Mouse (Mus musculus): ENCODE results near the gene Slc9a3. TPM values are rescaled to one million over a fixed set of nuclear protein-coding genes. Genes with fewer than 3 reads are reported as not detected.

The Slc9a3 gene
- total and polyA plus RNA-seq, 3 experiments = 0.11 TPM; not detected in 2

- H3K9me3 ChIP-seq (replicated peaks) = no peaks in the 10 kb centered on the region
- H3K36me3 ChIP-seq (replicated peaks) = no peaks in the 10 kb centered on the region
- no peaks in the 10 kb centered on the region for H3K4me1 ChIP-seq (ENCODE audit: insufficient read depth, low read depth, low read length)
- H3K27me3 ChIP-seq (ENCODE audit: insufficient read depth, low read length) = peaks cover 24% of the 10 kb centered on the region
- TF ChIP-seq TAL1 (conservative IDR thresholded peaks at IDR 0.05; ENCODE audit: low read depth, low read length) (no peak), POLR2AphosphoS5 (IDR thresholded peaks at IDR 0.05; ENCODE audit: insufficient replicate concordance, low read depth, low read length) (no peak), GATA1 (IDR thresholded peaks at IDR 0.05; ENCODE audit: borderline replicate concordance, low read length) (no peak), CTCF (IDR thresholded peaks at IDR 0.05; ENCODE audit: low read depth, low read length) (no peak), GATA2 (IDR thresholded peaks at IDR 0.05; ENCODE audit: borderline replicate concordance, low read depth, low read length) (no peak)
- no peak for ATAC-seq (ENCODE audit: extremely low read depth, insufficient number of reproducible peaks, low FRiP score, poor library complexity, severe bottlenecking)
- no peak for DNase-seq (ENCODE audit: low spot score)
- H3K4me3 ChIP-seq (ENCODE audit: low read depth, low read length) = no peak overlapping the region
Observed at GRCm38 (mm10) chr13:74098913-74099312, 22.3 kb upstream of the Slc9a3 start.

- Histone ChIP-seq H3K36me3 (replicated peaks) (no peaks in the 10 kb centered on the region), H3K4me3 (ENCODE audit: low read depth, low read length) (no peak overlapping the region), H3K9me3 (replicated peaks) (no peaks in the 10 kb centered on the region), H3K4me1 (ENCODE audit: insufficient read depth, low read depth, low read length) (no peaks in the 10 kb centered on the region), H3K27me3 (ENCODE audit: insufficient read depth, low read length) (peaks cover 21% of the 10 kb centered on the region)
- ATAC-seq (ENCODE audit: extremely low read depth, insufficient number of reproducible peaks, low FRiP score, poor library complexity, severe bottlenecking) = no peak
- DNase-seq (ENCODE audit: low spot score) = no peak
- TF ChIP-seq GATA1 (IDR thresholded peaks at IDR 0.05; ENCODE audit: borderline replicate concordance, low read length) (no peak), CTCF (IDR thresholded peaks at IDR 0.05; ENCODE audit: low read depth, low read length) (no peak), GATA2 (IDR thresholded peaks at IDR 0.05; ENCODE audit: borderline replicate concordance, low read depth, low read length) (no peak), TAL1 (conservative IDR thresholded peaks at IDR 0.05; ENCODE audit: low read depth, low read length) (no peak), POLR2AphosphoS5 (IDR thresholded peaks at IDR 0.05; ENCODE audit: insufficient replicate concordance, low read depth, low read length) (no peak)
Observed at GRCm38 (mm10) chr13:74102108-74102830, 19.0 kb upstream of the Slc9a3 start.

- no peak for TF ChIP-seq CTCF (IDR thresholded peaks at IDR 0.05; ENCODE audit: low read depth, low read length)
- no peak for TF ChIP-seq GATA2 (IDR thresholded peaks at IDR 0.05; ENCODE audit: borderline replicate concordance, low read depth, low read length)
- TF ChIP-seq GATA1 (IDR thresholded peaks at IDR 0.05; ENCODE audit: borderline replicate concordance, low read length) = no peak
- TF ChIP-seq POLR2AphosphoS5 (IDR thresholded peaks at IDR 0.05; ENCODE audit: insufficient replicate concordance, low read depth, low read length) = no peak
- no peak for TF ChIP-seq TAL1 (conservative IDR thresholded peaks at IDR 0.05; ENCODE audit: low read depth, low read length)
- no peaks in the 10 kb centered on the region for H3K9me3 ChIP-seq (replicated peaks)
- ATAC-seq (ENCODE audit: extremely low read depth, insufficient number of reproducible peaks, low FRiP score, poor library complexity, severe bottlenecking) (no peak), DNase-seq (ENCODE audit: low spot score) (no peak)
- no peak overlapping the region for H3K4me3 ChIP-seq (ENCODE audit: low read depth, low read length)
- H3K4me1 ChIP-seq (ENCODE audit: insufficient read depth, low read depth, low read length) = no peaks in the 10 kb centered on the region
- peaks cover 20% of the 10 kb centered on the region for H3K27me3 ChIP-seq (ENCODE audit: insufficient read depth, low read length)
- H3K36me3 ChIP-seq (replicated peaks) = no peaks in the 10 kb centered on the region
Observed at GRCm38 (mm10) chr13:74102831-74103582, 18.2 kb upstream of the Slc9a3 start.

- Histone ChIP-seq H3K27me3 (ENCODE audit: insufficient read depth, low read length) (peaks cover 17% of the 10 kb centered on the region; the same call in 1 of the 2 replicates), H3K9me3 (replicated peaks) (no peaks in the 10 kb centered on the region), H3K4me3 (ENCODE audit: low read depth, low read length) (no peak overlapping the region), H3K36me3 (replicated peaks) (no peaks in the 10 kb centered on the region), H3K4me1 (ENCODE audit: insufficient read depth, low read depth, low read length) (no peaks in the 10 kb centered on the region)
- TF ChIP-seq POLR2AphosphoS5 (IDR thresholded peaks at IDR 0.05; ENCODE audit: insufficient replicate concordance, low read depth, low read length) = no peak
- TF ChIP-seq GATA1 (IDR thresholded peaks at IDR 0.05; ENCODE audit: borderline replicate concordance, low read length) = no peak
- TF ChIP-seq TAL1 (conservative IDR thresholded peaks at IDR 0.05; ENCODE audit: low read depth, low read length) = no peak
- no peak for TF ChIP-seq CTCF (IDR thresholded peaks at IDR 0.05; ENCODE audit: low read depth, low read length)
- no peak for TF ChIP-seq GATA2 (IDR thresholded peaks at IDR 0.05; ENCODE audit: borderline replicate concordance, low read depth, low read length)
- no peak for DNase-seq (ENCODE audit: low spot score)
- ATAC-seq (ENCODE audit: extremely low read depth, insufficient number of reproducible peaks, low FRiP score, poor library complexity, severe bottlenecking) = no peak
Observed at GRCm38 (mm10) chr13:74104417-74104816, 16.8 kb upstream of the Slc9a3 start.

- Histone ChIP-seq H3K27me3 (ENCODE audit: insufficient read depth, low read length) (peaks cover 14% of the 10 kb centered on the region; the same call in 1 of the 2 replicates), H3K4me1 (ENCODE audit: insufficient read depth, low read depth, low read length) (no peaks in the 10 kb centered on the region), H3K4me3 (ENCODE audit: low read depth, low read length) (no peak overlapping the region), H3K36me3 (replicated peaks) (no peaks in the 10 kb centered on the region), H3K9me3 (replicated peaks) (no peaks in the 10 kb centered on the region)
- TF ChIP-seq GATA1 (IDR thresholded peaks at IDR 0.05; ENCODE audit: borderline replicate concordance, low read length) (no peak), POLR2AphosphoS5 (IDR thresholded peaks at IDR 0.05; ENCODE audit: insufficient replicate concordance, low read depth, low read length) (no peak), TAL1 (conservative IDR thresholded peaks at IDR 0.05; ENCODE audit: low read depth, low read length) (no peak), CTCF (IDR thresholded peaks at IDR 0.05; ENCODE audit: low read depth, low read length) (no peak)
- ATAC-seq (ENCODE audit: extremely low read depth, insufficient number of reproducible peaks, low FRiP score, poor library complexity, severe bottlenecking) (no peak), DNase-seq (ENCODE audit: low spot score) (no peak)
Observed at GRCm38 (mm10) chr13:74107410-74107809, 13.8 kb upstream of the Slc9a3 start.

GRCm38 (mm10) chr13:74112593-74112992, 8.7 kb upstream of the Slc9a3 start:
- DNase-seq (ENCODE audit: low spot score) (no peak), ATAC-seq (ENCODE audit: extremely low read depth, insufficient number of reproducible peaks, low FRiP score, poor library complexity, severe bottlenecking) (no peak)
- TF ChIP-seq CTCF (IDR thresholded peaks at IDR 0.05; ENCODE audit: low read depth, low read length) (no peak), GATA2 (IDR thresholded peaks at IDR 0.05; ENCODE audit: borderline replicate concordance, low read depth, low read length) (no peak)
- H3K27me3 ChIP-seq (ENCODE audit: insufficient read depth, low read length) = peaks cover 23% of the 10 kb centered on the region
- no peaks in the 10 kb centered on the region for H3K9me3 ChIP-seq (replicated peaks)
- H3K36me3 ChIP-seq (replicated peaks) = no peaks in the 10 kb centered on the region
- no peaks in the 10 kb centered on the region for H3K4me1 ChIP-seq (ENCODE audit: insufficient read depth, low read depth, low read length)
- no peak overlapping the region for H3K4me3 ChIP-seq (ENCODE audit: low read depth, low read length)
